Mouse (Mus musculus) layer of hippocampus, adult 2 months (tissue): ENCODE data around the gene Gins1. TPM values are rescaled to one million over a fixed set of nuclear protein-coding genes. Genes with fewer than 3 reads are reported as not detected.
"Not testable (repeated sequence)": the region's sequence is repeated elsewhere in the genome, so short reads cannot be mapped to it uniquely, and the experiment has no call there.

Experiments
- DNase-seq, 2 experiments: peaks; one replicate each; pipeline ENCODE4 v3.0.0; 2022; ENCODE audit warnings: low spot score in 2 of 2
- H3K27ac ChIP-seq: fragments of 200-600 bp; 2 replicates; pipeline ENCODE4 v1.8.1; 2022
- H3K4me3 ChIP-seq: fragments of 200-600 bp; 2 replicates; pipeline ENCODE4 v1.8.1; 2022; ENCODE audit warnings: mild to moderate bottlenecking
- CTCF ChIP-seq: fragments of 200-600 bp; conservative IDR thresholded peaks from 2 replicates; pipeline ENCODE4 v1.8.1; 2022; ENCODE audit warnings: antibody characterized with exemption, mild to moderate bottlenecking, moderate library complexity
- total RNA-seq, 2 experiments: library from RNA; stranded (reverse); gene quantifications; 2 replicates each; pipeline ENCODE4 v1.2.3; 2021

Gene Gins1
- total RNA-seq, 2 experiments from 2014 or later, result 1.0 to 2.0 TPM

- no peak for DNase-seq
- no peak overlapping the region for H3K27ac ChIP-seq
- TF ChIP-seq CTCF, result no peak
- no peak overlapping the region for H3K4me3 ChIP-seq
Measured at GRCm38 (mm10) chr2:150887370-150887769, 17.8 kb upstream of the Gins1 start.

GRCm38 (mm10) chr2:150894617-150895267 lies 10.5 kb upstream of the Gins1 start:
- no peak overlapping the region for H3K27ac ChIP-seq
- DNase-seq, result no peak
- no peak overlapping the region for H3K4me3 ChIP-seq
- TF ChIP-seq CTCF, result no peak

GRCm38 (mm10) chr2:150895691-150896252 lies 9.4 kb upstream of the Gins1 start:
- H3K27ac ChIP-seq, result peak overlapping the region; percentile 32; the same call in 1 of the 2 replicates
- no peak for DNase-seq
- H3K4me3 ChIP-seq, result no peak overlapping the region
- TF ChIP-seq CTCF, result no peak

- TF ChIP-seq CTCF, result no peak
- DNase-seq, result no peak
- H3K27ac ChIP-seq, result no peak overlapping the region
- H3K4me3 ChIP-seq, result no peak overlapping the region
Measured at GRCm38 (mm10) chr2:150900341-150900740, 4.9 kb upstream of the Gins1 start.

GRCm38 (mm10) chr2:150902347-150902746 lies 2.9 kb upstream of the Gins1 start:
- no peak for TF ChIP-seq CTCF
- DNase-seq, result no peak
- Histone ChIP-seq H3K27ac (peak overlapping the region; percentile 97), H3K4me3 (peak overlapping the region; percentile 100)

GRCm38 (mm10) chr2:150904272-150904935 lies 796 bp upstream of the Gins1 start, which contains the start of gene Abhd12:
Abhd12 (minus strand) TSS chr2:150904741.
- no peak; the same call in 1 of the 2 replicates for TF ChIP-seq CTCF

GRCm38 (mm10) chr2:150908881-150909280 lies 3.7 kb downstream of the Gins1 start:
- peak; percentile 51 for TF ChIP-seq CTCF
- Histone ChIP-seq H3K4me3 (peak overlapping the region; percentile 65), H3K27ac (peak overlapping the region; percentile 81)
- DNase-seq, result not testable (repeated sequence)

More at GRCm38 (mm10) chr2:150904272-150904935, 796 bp upstream of the Gins1 start, which contains the start of gene Abhd12:
- peak within 1 kb of the TSS; percentile 100 for H3K4me3 ChIP-seq
- H3K27ac ChIP-seq, result peak within 1 kb of the TSS; percentile 97
- DNase-seq, result peak; percentile 97

GRCm38 (mm10) chr2:150909429-150910039 lies 4.3 kb downstream of the Gins1 start:
- peak; percentile 78 to 84 for DNase-seq
- peak overlapping the region; percentile 65 for H3K4me3 ChIP-seq
- H3K27ac ChIP-seq, result peak overlapping the region; percentile 81
- TF ChIP-seq CTCF, result no peak

GRCm38 (mm10) chr2:150910295-150910881 lies 5.2 kb downstream of the Gins1 start:
- TF ChIP-seq CTCF, result no peak
- DNase-seq, result no peak
- Histone ChIP-seq H3K27ac (no peak overlapping the region), H3K4me3 (peak overlapping the region; percentile 65)

- DNase-seq, result no peak
- no peak for TF ChIP-seq CTCF
- Histone ChIP-seq H3K4me3 (no peak overlapping the region), H3K27ac (no peak overlapping the region)
Measured at GRCm38 (mm10) chr2:150914781-150915515, 9.7 kb downstream of the Gins1 start.

GRCm38 (mm10) chr2:150915786-150916185 lies 10.6 kb downstream of the Gins1 start:
- Histone ChIP-seq H3K27ac (no peak overlapping the region), H3K4me3 (no peak overlapping the region)
- no peak for TF ChIP-seq CTCF
- no peak for DNase-seq

- no peak for TF ChIP-seq CTCF
- H3K27ac ChIP-seq, result no peak overlapping the region
- DNase-seq, result no peak
- H3K4me3 ChIP-seq, result no peak overlapping the region
Measured at GRCm38 (mm10) chr2:150918720-150919119, 13.5 kb downstream of the Gins1 start.
